Mouse (Mus musculus) midbrain, embryonic 10.5 days (tissue): ENCODE results near the gene Camsap3. TPM values are rescaled to one million over a fixed set of nuclear protein-coding genes. Genes with fewer than 3 reads are reported as not detected.

Experiments
- DNase-seq: peaks from one replicate; pipeline ENCODE4 v3.0.0-alpha.2; 2017; ENCODE audit warnings: low spot score
- H3K27ac ChIP-seq: fragments of 300-500 bp; sonication (generic); replicated peaks from 2 replicates; pipeline ENCODE4 v1.5.1; 2016; ENCODE audit warnings: mild to moderate bottlenecking
- H3K27me3 ChIP-seq: fragments of 300-500 bp; sonication (generic); 2 replicates; pipeline ENCODE4 v1.6.1; 2016; ENCODE audit warnings: low read depth, mild to moderate bottlenecking; ENCODE audit not compliant: poor library complexity, severe bottlenecking
- H3K36me3 ChIP-seq: fragments of 300-500 bp; sonication (generic); 2 replicates; pipeline ENCODE4 v1.6.1; 2016; ENCODE audit warnings: mild to moderate bottlenecking, moderate library complexity
- H3K4me1 ChIP-seq: fragments of 300-500 bp; sonication (generic); 2 replicates; pipeline ENCODE4 v1.6.1; 2016
- H3K4me3 ChIP-seq: fragments of 300-500 bp; sonication (generic); 2 replicates; pipeline ENCODE4 v1.5.1; 2016; ENCODE audit warnings: mild to moderate bottlenecking, moderate library complexity
- H3K9me3 ChIP-seq: fragments of 300-500 bp; sonication (generic); replicated peaks from 2 replicates; pipeline ENCODE4 v1.6.1; 2016; ENCODE audit warnings: mild to moderate bottlenecking
- WGBS: fragments of 180-500 bp; shearing (Covaris S2); methylation state at CpG from one replicate; pipeline ENCODE4 v1.1.7; 2016; 5-methylcytosine and 5-hydroxymethylcytosine counted together
- polyA plus RNA-seq: library from polyadenylated mRNA; unstranded; fragments of >200 nt; fragmentation: Nextera tagmentation; extraction: Ambion mirVana; gene quantifications from 2 replicates; pipeline ENCODE4 v1.2.1, GENCODE M21; 2016

Gene Camsap3
- polyA plus RNA-seq, 1 experiment from 2014 or later, result 10.4 TPM

- no peaks in the 10 kb centered on the region for H3K4me1 ChIP-seq
- WGBS, result 89% methylated on average over 12 of the region's 12 CpGs
Observed at GRCm38 (mm10) chr8:3609046-3609815, 22.1 kb downstream of the Camsap3 start.

GRCm38 (mm10) chr8:3609816-3610150, 22.7 kb downstream of the Camsap3 start:
- DNase-seq, result no peak
- Histone ChIP-seq H3K27ac (no peak overlapping the region), H3K36me3 (peaks cover 99% of the 10 kb centered on the region)

More at GRCm38 (mm10) chr8:3609046-3609815, 22.1 kb downstream of the Camsap3 start:
- no peak overlapping the region for H3K4me3 ChIP-seq
- no peak overlapping the region for H3K27ac ChIP-seq
- H3K27me3 ChIP-seq, result no peaks in the 10 kb centered on the region
- no peak for DNase-seq
- H3K9me3 ChIP-seq, result no peaks in the 10 kb centered on the region
- H3K36me3 ChIP-seq, result peaks cover 99% of the 10 kb centered on the region

GRCm38 (mm10) chr8:3621199-3621970, 34.3 kb downstream of the Camsap3 start, which contains the start of the genes Xab2 and Pet100:
Gene Xab2, minus strand, starts transcription at chr8:3621316.
Gene Pet100, plus strand, starts transcription at chr8:3621548.
- Histone ChIP-seq H3K36me3 (peaks cover 24% of the 10 kb centered on the region), H3K9me3 (no peaks in the 10 kb centered on the region), H3K27me3 (no peaks in the 10 kb centered on the region), H3K4me3 (peak within 1 kb of the TSS; percentile 75), H3K4me1 (peaks cover 20% of the 10 kb centered on the region), H3K27ac (peak within 1 kb of the TSS; percentile 82)
- WGBS, result under 1% methylated on average over 37 of the region's 37 CpGs
- DNase-seq, result peak; percentile 100

More at GRCm38 (mm10) chr8:3609816-3610150, 22.7 kb downstream of the Camsap3 start:
- Histone ChIP-seq H3K4me3 (no peak overlapping the region), H3K27me3 (no peaks in the 10 kb centered on the region), H3K9me3 (no peaks in the 10 kb centered on the region), H3K4me1 (no peaks in the 10 kb centered on the region)
- 88% methylated on average over 6 of the region's 6 CpGs for WGBS

GRCm38 (mm10) chr8:3622119-3622518, 35.0 kb downstream of the Camsap3 start:
- H3K9me3 ChIP-seq, result no peaks in the 10 kb centered on the region
- whole genome bisulfite sequencing, result 77% methylated on average over 8 of the region's 8 CpGs
- H3K27ac ChIP-seq, result 0 out of 2 replicates have a peak overlapping the region, but pooled peaks have one; percentile 82
- peaks cover 20% of the 10 kb centered on the region for H3K4me1 ChIP-seq
- H3K4me3 ChIP-seq, result peak overlapping the region; percentile 75
- no peaks in the 10 kb centered on the region for H3K27me3 ChIP-seq
- H3K36me3 ChIP-seq, result peaks cover 18% of the 10 kb centered on the region
- no peak for DNase-seq

GRCm38 (mm10) chr8:3625445-3625844, 38.4 kb downstream of the Camsap3 start, which contains the start of gene Pcp2:
Gene Pcp2, minus strand, starts transcription at chr8:3625545.
- WGBS, result 67% methylated on average over 1 of the region's 1 CpGs
- peaks cover 10% of the 10 kb centered on the region for H3K4me1 ChIP-seq
- no peaks in the 10 kb centered on the region; the same call in 1 of the 2 replicates for H3K36me3 ChIP-seq
- H3K27me3 ChIP-seq, result peaks cover 17% of the 10 kb centered on the region
- H3K4me3 ChIP-seq, result no peak within 1 kb of the TSS
- DNase-seq, result no peak
- no peaks in the 10 kb centered on the region for H3K9me3 ChIP-seq
- no peak within 1 kb of the TSS for H3K27ac ChIP-seq

GRCm38 (mm10) chr8:3626971-3627370, 39.9 kb downstream of the Camsap3 start:
- peaks cover 18% of the 10 kb centered on the region for H3K4me1 ChIP-seq
- no peak overlapping the region for H3K27ac ChIP-seq
- H3K4me3 ChIP-seq, result no peak overlapping the region
- H3K9me3 ChIP-seq, result no peaks in the 10 kb centered on the region
- DNase-seq, result no peak
- 69% methylated on average over 5 of the region's 5 CpGs for WGBS
- no peaks in the 10 kb centered on the region; the same call in 1 of the 2 replicates for H3K36me3 ChIP-seq
- peaks cover 17% of the 10 kb centered on the region for H3K27me3 ChIP-seq

GRCm38 (mm10) chr8:3628014-3628413, 40.9 kb downstream of the Camsap3 start:
- Histone ChIP-seq H3K4me1 (peaks cover 13% of the 10 kb centered on the region), H3K27me3 (peaks cover 17% of the 10 kb centered on the region), H3K27ac (no peak overlapping the region), H3K4me3 (no peak overlapping the region), H3K36me3 (no peaks in the 10 kb centered on the region; the same call in 1 of the 2 replicates), H3K9me3 (no peaks in the 10 kb centered on the region)
- WGBS, result 28% methylated on average over 5 of the region's 5 CpGs
- no peak for DNase-seq

GRCm38 (mm10) chr8:3630647-3631477, 43.8 kb downstream of the Camsap3 start, which contains the start of gene Stxbp2:
Gene Stxbp2, plus strand, starts transcription at chr8:3630955.
- no peaks in the 10 kb centered on the region for H3K9me3 ChIP-seq
- H3K27me3 ChIP-seq, result peaks cover 17% of the 10 kb centered on the region
- peaks cover 1% of the 10 kb centered on the region; the same call in 1 of the 2 replicates for H3K36me3 ChIP-seq
- 6% methylated on average over 47 of the region's 47 CpGs for WGBS
- H3K27ac ChIP-seq, result peak within 1 kb of the TSS; percentile 77
- DNase-seq, result peak; percentile 48
- peak within 1 kb of the TSS; percentile 67 for H3K4me3 ChIP-seq
- peaks cover 13% of the 10 kb centered on the region for H3K4me1 ChIP-seq

GRCm38 (mm10) chr8:3631478-3631875, 44.4 kb downstream of the Camsap3 start:
- peak overlapping the region; percentile 67 for H3K4me3 ChIP-seq
- H3K27ac ChIP-seq, result peak overlapping the region; percentile 77
- no peaks in the 10 kb centered on the region for H3K9me3 ChIP-seq
- WGBS, result 23% methylated on average over 8 of the region's 8 CpGs
- H3K4me1 ChIP-seq, result peaks cover 13% of the 10 kb centered on the region
- peaks cover 7% of the 10 kb centered on the region; the same call in 1 of the 2 replicates for H3K36me3 ChIP-seq
- peaks cover 17% of the 10 kb centered on the region for H3K27me3 ChIP-seq
- DNase-seq, result no peak

- Histone ChIP-seq H3K4me3 (no peak overlapping the region), H3K9me3 (no peaks in the 10 kb centered on the region), H3K4me1 (no peaks in the 10 kb centered on the region), H3K27me3 (no peaks in the 10 kb centered on the region), H3K27ac (no peak overlapping the region), H3K36me3 (no peaks in the 10 kb centered on the region)
- no peak for DNase-seq
- WGBS, result 22% methylated on average over 5 of the region's 5 CpGs
Observed at GRCm38 (mm10) chr8:3645804-3646203, 58.7 kb downstream of the Camsap3 start.

GRCm38 (mm10) chr8:3646824-3647531, 59.9 kb downstream of the Camsap3 start:
- H3K9me3 ChIP-seq, result no peaks in the 10 kb centered on the region
- H3K4me3 ChIP-seq, result no peak overlapping the region
- WGBS, result 86% methylated on average over 6 of the region's 6 CpGs
- H3K4me1 ChIP-seq, result no peaks in the 10 kb centered on the region
- no peak overlapping the region for H3K27ac ChIP-seq
- H3K36me3 ChIP-seq, result no peaks in the 10 kb centered on the region
- H3K27me3 ChIP-seq, result no peaks in the 10 kb centered on the region
- DNase-seq, result no peak
